Mouse (Mus musculus) brain, embryonic 14.5 days (tissue): ENCODE data around the gene Dbr1. TPM values are rescaled to one million over a fixed set of nuclear protein-coding genes. Genes with fewer than 3 reads are reported as not detected.

Experiments
- DNase-seq: peaks from one replicate; pipeline ENCODE4 v3.0.0-alpha.2; 2011; ENCODE audit warnings: low read depth
- CTCF ChIP-seq: fragments of 200-500 bp; IDR thresholded peaks from 2 replicates; pipeline ENCODE4 v1.5.1; 2012; ENCODE audit warnings: inconsistent platforms, mild to moderate bottlenecking, moderate library complexity, borderline replicate concordance; ENCODE audit not compliant: insufficient read depth, insufficient read length; ENCODE audit errors: extremely low read depth
- POLR2A ChIP-seq: fragments of 200-500 bp; IDR thresholded peaks from 2 replicates; pipeline ENCODE4 v1.6.1; 2012; ENCODE audit warnings: mild to moderate bottlenecking, inconsistent platforms, borderline replicate concordance; ENCODE audit not compliant: poor library complexity, insufficient read depth, insufficient read length, severe bottlenecking; ENCODE audit errors: extremely low read depth
- polyA plus RNA-seq: library from polyadenylated mRNA; depleted of rRNA; stranded (reverse); fragments of >200 nt; gene quantifications from 2 replicates; pipeline ENCODE4 v1.2.3, GENCODE M21; 2012; rRNA removed

The Dbr1 gene
- polyA plus RNA-seq, 1 experiment, result 18.0 TPM

DNA sequence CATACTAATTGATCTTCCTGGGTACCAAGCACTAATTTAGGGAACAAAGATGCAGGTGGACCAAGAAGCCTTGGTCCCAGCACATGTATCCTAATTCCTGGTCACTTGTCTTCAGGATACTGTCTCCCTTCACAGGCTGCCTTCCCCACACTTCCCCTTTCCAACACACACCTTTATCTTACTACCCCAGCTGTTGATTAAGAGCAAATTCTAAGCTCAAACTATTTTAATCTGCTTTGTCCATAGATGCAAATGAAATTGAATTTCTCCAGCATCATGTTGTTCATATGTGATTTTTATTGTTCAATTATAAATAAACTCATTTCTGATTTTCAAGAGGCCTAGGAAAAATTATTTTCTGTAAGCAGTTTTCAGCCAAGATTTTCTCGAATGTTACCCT is 46.4 kb downstream of the Dbr1 start:
- TF ChIP-seq POLR2A (no peak), CTCF (no peak)
- DNase-seq, result no peak

DNA sequence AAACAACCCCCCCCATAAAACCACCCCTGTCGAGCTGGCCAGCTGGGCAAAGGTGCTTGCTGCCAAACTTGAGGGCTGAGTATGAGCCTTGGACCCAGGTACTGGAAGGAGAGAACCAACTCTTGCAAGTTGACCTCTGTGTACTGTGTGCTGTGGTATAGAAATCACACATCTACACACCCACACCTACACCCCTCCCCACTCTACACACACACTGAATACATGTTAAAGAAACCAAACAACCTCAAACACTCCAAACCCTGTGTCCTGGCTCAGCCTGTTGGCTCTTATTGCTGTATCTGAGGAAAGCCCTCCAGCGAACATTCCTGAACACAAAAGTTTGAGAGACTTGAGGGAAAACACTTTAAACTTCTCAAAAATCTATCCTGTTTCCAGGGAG is 47.4 kb downstream of the Dbr1 start:
- no peak for TF ChIP-seq CTCF
- DNase-seq, result peak; percentile 7

DNA sequence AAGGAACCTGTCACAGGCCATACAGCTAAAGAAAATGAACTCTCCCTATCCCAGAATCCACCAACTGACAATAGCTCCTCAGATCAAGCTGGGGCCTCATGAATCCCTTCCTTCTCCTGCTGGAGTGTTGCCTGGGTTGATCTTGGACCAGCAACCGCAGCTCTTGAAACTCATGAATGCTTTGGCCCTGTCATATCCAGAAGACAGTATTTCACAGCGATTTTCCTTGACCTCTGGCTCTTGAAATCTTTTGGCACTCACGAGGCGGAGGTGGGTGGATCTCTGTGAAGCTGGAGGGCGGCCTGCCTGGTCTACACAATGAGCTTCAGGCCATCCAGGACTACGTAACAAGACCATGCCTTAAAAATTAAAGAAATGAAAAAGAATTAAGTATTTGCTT is 48.5 kb downstream of the Dbr1 start:
- no peak for DNase-seq
- TF ChIP-seq POLR2A (no peak), CTCF (no peak)

DNA sequence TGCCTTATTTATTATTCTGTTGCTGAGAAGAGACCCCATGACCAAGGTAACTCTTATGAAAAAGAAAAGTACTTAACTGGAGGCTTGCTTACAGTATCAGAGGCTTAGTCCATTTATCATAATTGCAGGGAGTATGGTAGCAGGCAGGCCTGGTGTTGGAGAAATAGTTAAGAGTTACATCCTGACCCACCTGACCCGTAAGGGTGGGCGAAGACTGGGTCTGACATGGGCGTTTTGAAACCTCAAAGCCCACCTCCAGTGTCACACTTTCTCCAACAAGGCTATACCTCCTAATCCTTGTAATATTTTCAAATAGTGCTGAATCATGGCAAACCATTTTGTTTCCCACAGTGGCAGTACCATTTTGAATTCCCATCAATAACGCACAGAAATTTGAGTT is 53.0 kb downstream of the Dbr1 start:
- TF ChIP-seq CTCF (no peak), POLR2A (no peak)
- no peak for DNase-seq

DNA sequence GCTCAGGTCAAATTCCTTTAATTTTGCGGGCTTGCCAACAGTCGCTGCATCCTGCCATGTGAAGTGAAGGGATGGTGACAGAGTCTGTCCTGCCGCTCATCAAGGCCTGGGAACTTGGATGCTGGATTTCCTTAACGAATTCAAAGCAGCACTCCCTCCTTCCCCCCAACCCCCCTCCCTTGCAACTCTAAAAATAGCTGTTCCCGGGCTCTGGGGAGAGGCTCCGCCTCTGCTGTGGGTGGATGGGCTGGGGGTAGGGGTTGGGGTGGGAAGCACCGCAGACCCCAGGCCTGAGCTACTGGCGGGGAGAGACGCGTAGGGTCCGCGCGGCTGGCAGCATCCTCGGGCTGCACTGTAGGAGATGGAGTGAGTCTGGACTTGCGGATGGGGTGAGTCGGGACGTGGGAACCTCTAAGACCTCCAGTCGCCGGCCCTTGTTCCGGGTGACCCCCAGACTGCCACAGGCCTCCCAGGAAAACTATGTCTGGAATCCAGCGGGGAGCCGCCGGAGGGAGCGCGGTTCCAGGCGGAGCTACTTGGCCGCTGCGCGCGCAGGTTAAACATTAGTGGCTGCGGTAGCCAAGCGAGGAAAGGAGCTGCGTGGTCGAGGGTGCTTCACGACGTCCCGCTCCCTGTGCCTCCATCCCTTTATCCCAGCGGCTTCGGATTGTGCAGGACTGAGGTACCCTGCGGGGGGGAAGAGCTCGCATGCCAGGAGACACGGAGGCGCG is 53.8 kb downstream of the Dbr1 start, which contains the start of gene Dzip1l:
Gene Dzip1l, plus strand, starts transcription at position 216 of the 731 bp plus-strand sequence.
- peak; percentile 92 for DNase-seq
- peak; percentile 16; the same call in 1 of the 2 replicates for TF ChIP-seq POLR2A
- no peak for TF ChIP-seq CTCF

DNA sequence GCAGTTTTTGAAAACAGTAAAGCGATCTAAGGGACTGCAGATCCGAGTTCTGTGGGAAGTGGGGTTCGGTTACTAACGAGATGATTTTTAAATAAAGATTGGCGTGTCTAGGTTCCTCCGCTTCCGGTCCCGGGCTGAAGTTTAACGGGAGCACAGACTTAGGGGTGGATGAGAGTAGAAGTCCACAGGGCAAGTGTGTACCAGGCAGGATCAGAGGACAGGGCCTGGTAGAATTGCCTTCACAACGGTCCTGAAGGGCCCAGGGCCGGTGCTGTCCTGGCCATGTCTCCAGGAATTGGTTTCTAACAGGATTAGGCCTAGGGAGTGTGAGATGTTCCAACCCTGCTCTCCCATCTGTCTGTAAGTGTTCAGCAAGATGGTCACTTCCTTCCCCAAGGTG is 54.5 kb downstream of the Dbr1 start:
- DNase-seq, result peak; percentile 47
- no peak for TF ChIP-seq POLR2A
- TF ChIP-seq CTCF, result no peak

DNA sequence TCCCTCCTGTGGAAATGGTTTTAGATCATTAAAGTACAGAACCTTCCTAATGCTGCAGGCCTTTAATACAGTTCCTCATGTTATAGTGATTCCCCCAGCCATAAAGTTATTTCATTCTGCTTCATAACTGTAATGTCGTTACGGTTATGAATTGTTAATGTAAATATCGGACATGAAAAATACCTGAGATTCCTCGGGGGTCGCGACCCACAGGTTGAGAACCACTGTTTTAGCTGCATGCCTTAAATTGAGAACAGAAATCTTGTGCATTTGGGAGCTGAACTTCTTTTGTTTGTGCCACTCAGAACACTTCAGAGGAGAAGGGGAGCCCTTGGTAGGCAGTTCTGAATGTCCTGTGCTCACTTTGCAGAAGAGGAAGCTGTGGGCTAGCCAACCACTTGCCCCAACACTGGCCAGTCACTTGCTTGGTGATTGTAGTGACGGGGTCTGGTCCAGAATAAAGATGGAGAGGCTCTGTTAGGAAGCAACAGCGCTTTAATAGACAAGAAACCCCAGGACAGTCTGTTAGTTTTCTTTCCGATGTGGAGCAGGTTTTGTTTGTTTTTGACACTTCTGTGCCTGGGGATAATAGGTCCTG is 55.0 kb downstream of the Dbr1 start:
- TF ChIP-seq POLR2A (no peak), CTCF (no peak)
- DNase-seq, result peak; percentile 22

DNA sequence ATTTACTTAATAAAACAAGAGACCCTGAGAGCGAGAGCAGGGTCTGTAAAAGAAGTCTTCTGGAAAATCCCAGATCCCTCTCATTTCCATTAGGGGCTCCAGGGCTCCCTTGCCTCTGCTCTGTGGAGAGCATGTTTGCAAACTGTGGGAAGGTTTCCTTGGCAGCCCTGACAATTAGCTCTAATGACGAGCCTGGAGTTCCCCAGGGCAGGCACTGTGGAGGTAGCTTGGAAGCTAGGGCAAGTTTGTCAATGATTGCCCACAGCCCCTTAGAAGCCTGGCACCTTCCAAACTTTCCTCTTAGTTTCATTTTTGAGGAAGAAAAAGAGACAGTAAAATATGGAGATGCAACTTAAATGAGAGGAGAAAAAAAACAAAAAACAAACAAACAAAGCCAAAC is 56.2 kb downstream of the Dbr1 start:
- TF ChIP-seq POLR2A (no peak), CTCF (no peak)
- peak; percentile 83 for DNase-seq

DNA sequence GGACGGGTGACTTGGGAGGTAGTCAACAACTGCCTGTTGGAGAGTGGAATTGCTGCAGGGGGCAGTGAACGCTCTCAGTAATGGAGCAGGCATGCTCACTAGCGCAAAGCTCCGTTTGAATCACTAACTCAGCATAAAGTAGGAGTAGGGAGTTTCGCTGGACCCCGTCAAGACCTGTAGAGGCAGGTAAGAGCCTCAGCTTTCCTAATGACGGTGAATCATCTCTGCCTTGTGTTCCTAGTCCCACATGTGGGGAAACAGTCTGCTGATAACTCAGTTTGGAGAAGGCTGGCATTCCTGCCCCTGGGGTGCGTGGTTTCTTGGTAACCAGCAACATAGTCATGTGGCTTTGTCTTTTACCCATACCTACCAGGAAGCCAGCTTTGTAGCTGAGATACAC is 56.7 kb downstream of the Dbr1 start:
- TF ChIP-seq CTCF (no peak), POLR2A (no peak)
- peak; percentile 41 for DNase-seq

Other genes with a start within 250 kb of the Dbr1 start
- 0.56 and 0.63 TPM in 2 replicates for gene Esyt3, start 217.2 kb upstream of the Dbr1 start, polyA plus RNA-seq
- gene Mras, start 138.4 kb upstream of the Dbr1 start, polyA plus RNA-seq, result 61.5 and 71.0 TPM in 2 replicates
- gene Nme9, start 124.3 kb upstream of the Dbr1 start, polyA plus RNA-seq, result 0.25 and 0.56 TPM in 2 replicates
- gene Armc8, start 6.9 kb upstream of the Dbr1 start, polyA plus RNA-seq, result 54.8 and 57.7 TPM in 2 replicates
- not detected in 2 replicates for gene A4gnt, start 36.7 kb downstream of the Dbr1 start, polyA plus RNA-seq
- 5.2 and 8.2 TPM in 2 replicates for gene Dzip1l, start 53.7 kb downstream of the Dbr1 start, polyA plus RNA-seq
- not detected in 2 replicates for gene Cldn18, start 141.5 kb downstream of the Dbr1 start, polyA plus RNA-seq